Mouse (Mus musculus) C2C12 (cell line): ENCODE measurements around the gene Tlr9.

ENCODE experiments used
- CEBPB ChIP-seq: IDR thresholded peaks from one replicate; pipeline ENCODE4 v1.6.1; 2011; ENCODE audit warnings: low read depth, mild to moderate bottlenecking, control low read depth, moderate library complexity
- CTCF ChIP-seq: IDR thresholded peaks from one replicate; pipeline ENCODE4 v1.5.1; 2011; ENCODE audit not compliant: control insufficient read depth, insufficient read depth, insufficient read length
- FOSL1 ChIP-seq: IDR thresholded peaks from one replicate; pipeline ENCODE4 v1.8.0; 2011; ENCODE audit warnings: mild to moderate bottlenecking, low read length; ENCODE audit not compliant: poor library complexity, insufficient read depth, severe bottlenecking
- MAX ChIP-seq: IDR thresholded peaks from one replicate; pipeline ENCODE4 v1.6.1; 2011; ENCODE audit warnings: mild to moderate bottlenecking, control low read depth
- MYOD1 ChIP-seq: IDR thresholded peaks from one replicate; pipeline ENCODE4 v1.6.1; 2011; ENCODE audit warnings: low read depth; ENCODE audit not compliant: control insufficient read depth, insufficient read length
- MYOG ChIP-seq: IDR thresholded peaks from one replicate; pipeline ENCODE4 v1.6.1; 2011; ENCODE audit not compliant: control insufficient read depth, insufficient read length; ENCODE audit errors: extremely low read depth
- USF1 ChIP-seq: IDR thresholded peaks from one replicate; pipeline ENCODE4 v1.6.1; 2011; ENCODE audit warnings: low read depth, mild to moderate bottlenecking, control low read depth, moderate library complexity

GRCm38 (mm10) chr9:106215341-106216125 is 6.9 kb upstream of the Tlr9 start:
- TF ChIP-seq CTCF (no peak), MYOG (no peak), USF1 (no peak), CEBPB (no peak), FOSL1 (no peak), MAX (no peak), MYOD1 (no peak)
